Mouse (Mus musculus) heart, embryonic 13.5 days (tissue): ENCODE data around the gene Anxa11. TPM values are rescaled to one million over a fixed set of nuclear protein-coding genes. Genes with fewer than 3 reads are reported as not detected.

ENCODE experiments used
- ATAC-seq: fragments of 200-750 bp; cut with Nextera tagmentation; 2 replicates; pipeline ENCODE4 v1.8.0; 2017; ENCODE audit warnings: moderate TSS enrichment; ENCODE audit not compliant: insufficient number of reproducible peaks, low FRiP score, low TSS enrichment; ENCODE audit errors: extremely low read depth
- H3K27ac ChIP-seq: fragments of 300-500 bp; sonication (generic); replicated peaks from 2 replicates; pipeline ENCODE4 v1.5.1; 2015; ENCODE audit warnings: moderate library complexity, mild to moderate bottlenecking, inconsistent platforms
- H3K27me3 ChIP-seq: fragments of 300-500 bp; sonication (generic); replicated peaks from 2 replicates; pipeline ENCODE4 v1.6.1; 2015; ENCODE audit warnings: mild to moderate bottlenecking, inconsistent platforms
- H3K36me3 ChIP-seq: fragments of 300-500 bp; sonication (generic); 2 replicates; pipeline ENCODE4 v1.6.1; 2015; ENCODE audit warnings: mild to moderate bottlenecking, inconsistent platforms
- H3K4me1 ChIP-seq: fragments of 300-500 bp; sonication (generic); 2 replicates; pipeline ENCODE4 v1.6.1; 2015; ENCODE audit warnings: inconsistent platforms
- H3K4me2 ChIP-seq: fragments of 300-500 bp; sonication (generic); 2 replicates; pipeline ENCODE4 v1.6.1; 2015; ENCODE audit warnings: inconsistent platforms, mild to moderate bottlenecking, moderate library complexity
- H3K4me3 ChIP-seq: fragments of 300-500 bp; sonication (generic); 2 replicates; pipeline ENCODE4 v1.5.1; 2015; ENCODE audit warnings: moderate library complexity, mild to moderate bottlenecking, inconsistent platforms
- H3K9ac ChIP-seq: fragments of 300-500 bp; sonication (generic); 2 replicates; pipeline ENCODE4 v1.6.1; 2015; ENCODE audit warnings: inconsistent platforms, mild to moderate bottlenecking, moderate library complexity
- H3K9me3 ChIP-seq: fragments of 300-500 bp; sonication (generic); 2 replicates; pipeline ENCODE4 v1.6.1; 2016; ENCODE audit warnings: inconsistent platforms
- WGBS: fragments of 180-500 bp; shearing (Covaris S2); methylation state at CpG from one replicate; pipeline ENCODE4 v1.1.7; 2015; ENCODE audit warnings: mixed read lengths; 5-methylcytosine and 5-hydroxymethylcytosine counted together
- polyA plus RNA-seq: library from polyadenylated mRNA; unstranded; fragments of >200 nt; fragmentation: Nextera tagmentation; extraction: Ambion mirVana; gene quantifications from 2 replicates; pipeline ENCODE4 v1.2.1, GENCODE M21; 2015

Gene Anxa11
- polyA plus RNA-seq, 1 experiment from 2014 or later = 23.6 TPM

GRCm38 (mm10) chr14:25814140-25814539 is 27.8 kb upstream of the Anxa11 start:
- no peak for ATAC-seq
- Histone ChIP-seq H3K4me3 (no peak overlapping the region), H3K27me3 (no peaks in the 10 kb centered on the region), H3K9me3 (no peaks in the 10 kb centered on the region), H3K36me3 (no peaks in the 10 kb centered on the region), H3K4me1 (peaks cover 3% of the 10 kb centered on the region; the same call in 1 of the 2 replicates), H3K4me2 (no peak overlapping the region), H3K9ac (no peak overlapping the region), H3K27ac (no peak overlapping the region)

- H3K4me1 ChIP-seq = peaks cover 3% of the 10 kb centered on the region; the same call in 1 of the 2 replicates
- H3K27me3 ChIP-seq = no peaks in the 10 kb centered on the region
- 5% methylated on average over 9 of the region's 9 CpGs for WGBS
- ATAC-seq = no peak
- peak overlapping the region; percentile 59; the same call in 1 of the 2 replicates for H3K9ac ChIP-seq
- H3K4me3 ChIP-seq = no peak overlapping the region
- H3K27ac ChIP-seq = no peak overlapping the region
- no peaks in the 10 kb centered on the region for H3K9me3 ChIP-seq
- no peaks in the 10 kb centered on the region for H3K36me3 ChIP-seq
- peak overlapping the region; percentile 34; the same call in 1 of the 2 replicates for H3K4me2 ChIP-seq
These were observed 25.5 kb upstream of the Anxa11 start for GRCm38 (mm10) chr14:25816416-25816815.

GRCm38 (mm10) chr14:25822584-25822983 is 19.4 kb upstream of the Anxa11 start:
- ATAC-seq = no peak

GRCm38 (mm10) chr14:25824995-25825394 is 17.0 kb upstream of the Anxa11 start:
- no peaks in the 10 kb centered on the region for H3K9me3 ChIP-seq
- no peaks in the 10 kb centered on the region for H3K36me3 ChIP-seq
- H3K4me2 ChIP-seq = no peak overlapping the region
- no peak for ATAC-seq
- no peak overlapping the region for H3K27ac ChIP-seq
- H3K4me3 ChIP-seq = no peak overlapping the region
- 61% methylated on average over 5 of the region's 5 CpGs for WGBS
- H3K4me1 ChIP-seq = no peaks in the 10 kb centered on the region; the same call in 1 of the 2 replicates
- no peak overlapping the region for H3K9ac ChIP-seq
- H3K27me3 ChIP-seq = no peaks in the 10 kb centered on the region

More at GRCm38 (mm10) chr14:25822584-25822983, 19.4 kb upstream of the Anxa11 start:
- Histone ChIP-seq H3K9ac (no peak overlapping the region), H3K4me1 (no peaks in the 10 kb centered on the region; the same call in 1 of the 2 replicates), H3K27me3 (no peaks in the 10 kb centered on the region), H3K4me3 (no peak overlapping the region), H3K36me3 (no peaks in the 10 kb centered on the region), H3K9me3 (no peaks in the 10 kb centered on the region), H3K4me2 (no peak overlapping the region), H3K27ac (no peak overlapping the region)
- WGBS = 79% methylated on average over 1 of the region's 1 CpGs

GRCm38 (mm10) chr14:25825880-25826626 is 15.9 kb upstream of the Anxa11 start:
- H3K4me1 ChIP-seq = no peaks in the 10 kb centered on the region; the same call in 1 of the 2 replicates
- H3K4me3 ChIP-seq = no peak overlapping the region
- no peak overlapping the region for H3K4me2 ChIP-seq
- 81% methylated on average over 11 of the region's 11 CpGs for WGBS
- ATAC-seq = no peak
- H3K9ac ChIP-seq = no peak overlapping the region
- no peak overlapping the region for H3K27ac ChIP-seq
- no peaks in the 10 kb centered on the region for H3K9me3 ChIP-seq
- no peaks in the 10 kb centered on the region for H3K36me3 ChIP-seq
- H3K27me3 ChIP-seq = no peaks in the 10 kb centered on the region

- H3K4me2 ChIP-seq = no peak overlapping the region
- no peak overlapping the region for H3K4me3 ChIP-seq
- no peak overlapping the region for H3K9ac ChIP-seq
- no peaks in the 10 kb centered on the region for H3K27me3 ChIP-seq
- no peaks in the 10 kb centered on the region for H3K36me3 ChIP-seq
- peaks cover 2% of the 10 kb centered on the region for H3K4me1 ChIP-seq
- 77% methylated on average over 2 of the region's 2 CpGs for WGBS
- H3K27ac ChIP-seq = no peak overlapping the region
- no peaks in the 10 kb centered on the region for H3K9me3 ChIP-seq
- ATAC-seq = no peak
These were observed 15.1 kb upstream of the Anxa11 start for GRCm38 (mm10) chr14:25826866-25827265.

- Histone ChIP-seq H3K9ac (no peak overlapping the region), H3K4me1 (peaks cover 5% of the 10 kb centered on the region), H3K27ac (no peak overlapping the region), H3K27me3 (no peaks in the 10 kb centered on the region), H3K36me3 (no peaks in the 10 kb centered on the region), H3K9me3 (no peaks in the 10 kb centered on the region), H3K4me3 (no peak overlapping the region), H3K4me2 (no peak overlapping the region)
- 9% methylated on average over 1 of the region's 1 CpGs for WGBS
- no peak for ATAC-seq
These were observed 10.6 kb upstream of the Anxa11 start for GRCm38 (mm10) chr14:25831332-25831731.

- Histone ChIP-seq H3K9me3 (no peaks in the 10 kb centered on the region), H3K9ac (no peak overlapping the region), H3K36me3 (no peaks in the 10 kb centered on the region), H3K4me1 (peaks cover 5% of the 10 kb centered on the region), H3K27me3 (no peaks in the 10 kb centered on the region), H3K4me2 (peak overlapping the region; percentile 45), H3K27ac (peak overlapping the region; percentile 24), H3K4me3 (no peak overlapping the region)
- WGBS = 5% methylated on average over 14 of the region's 14 CpGs
- ATAC-seq = no peak
These were observed 9.7 kb upstream of the Anxa11 start for GRCm38 (mm10) chr14:25832301-25832700.

- no peak for ATAC-seq
These were observed 3.5 kb upstream of the Anxa11 start for GRCm38 (mm10) chr14:25838411-25838810.

GRCm38 (mm10) chr14:25839791-25840190 is 2.2 kb upstream of the Anxa11 start:
- H3K4me1 ChIP-seq = peaks cover 20% of the 10 kb centered on the region
- no peak overlapping the region for H3K27ac ChIP-seq
- no peak overlapping the region for H3K4me3 ChIP-seq
- no peak overlapping the region for H3K9ac ChIP-seq
- H3K27me3 ChIP-seq = 0 out of 2 replicates have a peak, but pooled peaks cover 5% of the 10 kb centered on the region
- no peaks in the 10 kb centered on the region for H3K36me3 ChIP-seq
- no peaks in the 10 kb centered on the region for H3K9me3 ChIP-seq
- no peak overlapping the region for H3K4me2 ChIP-seq
- ATAC-seq = no peak
- WGBS = 65% methylated on average over 7 of the region's 7 CpGs

More at GRCm38 (mm10) chr14:25838411-25838810, 3.5 kb upstream of the Anxa11 start:
- Histone ChIP-seq H3K27ac (no peak overlapping the region), H3K9ac (no peak overlapping the region), H3K4me3 (no peak overlapping the region), H3K9me3 (no peaks in the 10 kb centered on the region), H3K27me3 (0 out of 2 replicates have a peak, but pooled peaks cover 5% of the 10 kb centered on the region), H3K4me1 (peaks cover 20% of the 10 kb centered on the region), H3K4me2 (no peak overlapping the region), H3K36me3 (no peaks in the 10 kb centered on the region)
- WGBS = 51% methylated on average over 8 of the region's 8 CpGs

- Histone ChIP-seq H3K4me1 (peaks cover 20% of the 10 kb centered on the region), H3K9ac (no peak overlapping the region), H3K4me2 (no peak overlapping the region), H3K4me3 (no peak overlapping the region), H3K36me3 (no peaks in the 10 kb centered on the region), H3K27ac (no peak overlapping the region), H3K9me3 (no peaks in the 10 kb centered on the region), H3K27me3 (0 out of 2 replicates have a peak, but pooled peaks cover 5% of the 10 kb centered on the region)
- no peak for ATAC-seq
- 23% methylated on average over 7 of the region's 7 CpGs for WGBS
These were observed 995 bp upstream of the Anxa11 start for GRCm38 (mm10) chr14:25840961-25841360.

GRCm38 (mm10) chr14:25841579-25841978 is 377 bp upstream of the Anxa11 start:
- WGBS = under 1% methylated on average over 4 of the region's 4 CpGs
- Histone ChIP-seq H3K4me3 (peak overlapping the region; percentile 72), H3K4me2 (peak overlapping the region; percentile 92), H3K27me3 (0 out of 2 replicates have a peak, but pooled peaks cover 5% of the 10 kb centered on the region), H3K36me3 (no peaks in the 10 kb centered on the region), H3K4me1 (peaks cover 20% of the 10 kb centered on the region), H3K9me3 (no peaks in the 10 kb centered on the region), H3K27ac (no peak overlapping the region), H3K9ac (peak overlapping the region; percentile 87)
- ATAC-seq = no peak
